Mouse (Mus musculus) telencephalon, adult 2 months (tissue): ENCODE data around the gene Myt1l.

Source experiments
- DNase-seq: peaks from one replicate; pipeline ENCODE4 v3.0.0-alpha.2; 2011; ENCODE audit warnings: low read depth, low spot score

Myt1l gene

DNA sequence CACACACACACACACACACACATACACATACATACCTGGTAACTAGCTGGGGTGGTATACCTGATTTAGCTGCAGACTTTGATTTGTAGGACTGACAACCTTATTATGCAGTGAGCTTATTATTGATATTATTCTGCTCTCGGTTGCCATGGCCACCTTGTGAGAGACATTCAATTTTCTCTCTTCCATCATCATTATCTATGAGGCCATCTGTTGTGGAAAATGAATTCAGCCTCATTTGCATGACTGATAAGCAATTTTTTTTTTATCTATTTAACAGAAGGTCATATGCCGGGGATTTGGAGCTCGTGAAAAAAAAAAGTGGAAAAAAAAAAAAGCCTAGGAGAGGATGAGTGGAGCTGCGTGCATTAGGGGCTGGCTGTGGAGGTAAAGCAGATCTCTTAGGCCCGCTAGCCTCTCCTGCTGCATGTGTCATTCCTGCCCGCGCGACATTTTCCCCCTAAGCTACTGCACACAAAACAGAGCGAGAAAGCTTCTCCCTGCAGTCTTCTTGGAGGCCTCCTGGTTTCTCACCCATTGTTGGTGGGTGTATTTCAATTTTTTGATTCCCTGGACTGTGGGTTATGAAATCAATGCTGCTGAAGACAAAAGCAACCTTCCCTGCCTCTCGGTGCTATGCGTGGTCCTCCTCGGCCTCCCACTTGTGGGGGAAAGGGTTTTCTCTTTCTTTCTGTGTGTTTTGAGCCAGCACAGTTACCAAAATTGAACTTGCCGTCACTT lies at the start of gene Myt1l:
TSS of gene Myt1l (plus strand) at position 354 of the 741 bp plus-strand sequence.
- no peak for DNase-seq

DNA sequence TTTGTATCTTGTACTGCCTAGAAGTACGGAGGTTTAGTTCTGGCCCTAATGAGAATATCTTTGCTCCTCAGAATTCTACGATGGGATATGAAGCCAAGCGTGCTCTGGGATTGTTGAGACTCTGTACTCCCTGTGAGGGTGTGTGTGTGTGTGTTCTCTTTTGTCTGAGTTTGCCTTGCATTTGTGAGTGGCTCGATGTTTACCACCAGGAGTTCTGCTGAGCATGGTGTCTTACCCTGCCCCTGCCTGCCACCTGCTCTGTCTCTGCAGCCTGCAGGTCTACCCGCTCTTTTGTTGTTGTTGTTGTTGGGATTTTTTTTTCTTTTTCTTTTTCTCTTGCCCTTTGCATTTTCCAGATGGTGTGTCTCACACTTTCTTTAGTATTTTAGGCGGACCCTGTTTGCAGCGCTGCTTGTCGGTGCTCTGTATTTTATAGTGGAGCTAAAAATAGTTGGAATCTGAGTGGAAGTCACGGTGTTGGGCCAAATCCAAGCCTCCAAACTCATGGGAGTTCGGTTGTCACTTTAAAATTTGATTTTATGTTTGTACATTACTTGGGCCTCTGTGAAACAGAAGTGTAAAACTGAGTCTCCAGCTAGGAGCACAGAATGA lies 41.7 kb upstream of the Myt1l start:
- peak; percentile 34 for DNase-seq

DNA sequence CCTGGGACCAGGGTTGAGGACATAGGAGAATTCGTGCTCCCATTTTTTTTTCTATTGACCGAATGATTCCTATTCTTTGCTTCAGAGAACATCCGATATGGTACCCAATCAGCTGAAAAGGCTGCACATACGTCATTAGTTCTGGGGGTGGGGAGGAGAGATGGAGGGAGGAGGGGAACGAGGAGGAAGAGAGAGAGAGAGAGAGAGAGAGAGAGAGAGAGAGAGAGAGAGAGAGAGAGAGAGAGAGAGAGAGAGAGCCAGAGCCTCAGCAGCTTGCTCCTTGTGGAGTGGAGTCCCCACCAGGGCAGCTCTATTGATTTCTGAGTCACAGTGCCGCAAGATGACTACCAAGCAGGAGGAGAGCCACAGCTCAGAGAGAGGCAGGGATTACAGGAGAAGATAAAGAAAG lies 1.9 kb upstream of the Myt1l start:
- DNase-seq: no peak

DNA sequence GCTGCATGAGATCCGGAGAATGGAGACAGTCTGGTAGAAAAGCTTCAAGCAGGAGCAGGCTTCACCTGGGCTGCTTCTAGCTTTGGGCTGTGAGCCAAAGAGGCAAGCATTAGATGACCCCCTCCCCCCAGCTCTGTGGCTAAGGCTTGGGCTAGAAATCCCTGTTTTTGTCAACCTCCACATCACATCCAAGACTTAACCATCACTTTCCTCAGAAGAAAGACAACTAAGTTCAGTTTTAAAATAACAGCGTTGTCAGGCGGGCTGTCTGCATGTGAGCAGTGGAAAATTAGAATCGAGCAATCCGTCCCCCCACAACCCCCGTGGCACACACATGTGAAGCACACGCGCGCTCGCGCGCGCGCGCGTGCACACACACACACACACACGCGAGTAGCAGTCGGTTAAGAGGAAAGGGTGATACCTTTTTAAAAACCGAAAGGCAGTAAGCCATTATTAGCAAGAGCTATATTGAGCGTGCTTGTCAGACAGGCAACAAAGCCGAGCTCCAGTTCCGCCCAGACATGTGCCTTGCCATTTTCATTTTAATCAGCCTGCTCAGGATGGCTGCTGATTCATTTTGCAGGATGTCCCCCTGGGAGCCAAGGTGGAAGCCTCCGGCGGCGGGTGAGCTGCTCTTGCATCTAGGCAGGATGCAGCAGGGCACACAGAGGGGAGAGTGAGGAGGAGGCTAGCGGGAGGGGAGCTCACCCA lies 979 bp upstream of the Myt1l start:
- peak; percentile 93 for DNase-seq

DNA sequence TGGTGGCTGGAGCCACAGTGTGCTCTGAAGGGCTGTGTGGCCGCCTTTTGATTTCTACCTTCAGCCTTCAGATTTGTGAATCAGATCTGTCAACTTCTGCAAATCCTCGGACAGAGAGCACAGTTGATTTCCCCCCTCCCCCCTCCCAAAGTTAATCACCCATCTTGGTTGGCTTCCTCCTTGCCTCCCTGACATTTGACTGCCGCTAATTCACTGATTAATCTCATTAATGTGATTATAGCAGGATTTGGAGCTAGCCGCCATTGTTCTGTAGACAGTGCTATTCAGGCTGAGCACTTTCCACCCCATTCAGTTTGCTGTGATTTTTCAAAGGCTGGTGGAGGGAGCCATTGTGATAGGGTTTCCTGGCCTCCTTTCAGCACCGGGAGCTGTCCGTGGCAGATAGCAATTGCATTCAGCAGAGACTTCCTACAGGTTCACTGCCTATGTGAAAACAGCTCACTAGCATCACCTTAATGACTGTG lies 2.1 kb downstream of the Myt1l start:
- DNase-seq: no peak

DNA sequence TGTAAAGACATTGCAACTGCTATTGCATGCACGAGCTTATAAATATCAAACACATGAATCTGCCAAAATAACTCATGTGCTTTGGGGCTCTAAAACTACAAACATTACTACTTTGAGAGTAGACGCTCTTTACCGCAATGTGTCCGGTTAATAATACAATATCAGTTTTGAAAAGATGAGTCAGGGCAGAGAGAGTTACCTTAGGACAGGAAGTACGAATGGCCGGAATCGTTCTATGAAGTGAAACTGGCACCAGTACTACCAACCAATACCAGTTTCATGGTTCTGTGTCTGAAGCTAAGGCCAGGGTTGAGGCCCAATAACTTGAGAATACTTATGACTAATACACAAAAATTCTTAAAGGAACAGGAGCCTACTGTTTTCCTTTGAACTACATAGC lies 2.6 kb downstream of the Myt1l start:
- no peak for DNase-seq

DNA sequence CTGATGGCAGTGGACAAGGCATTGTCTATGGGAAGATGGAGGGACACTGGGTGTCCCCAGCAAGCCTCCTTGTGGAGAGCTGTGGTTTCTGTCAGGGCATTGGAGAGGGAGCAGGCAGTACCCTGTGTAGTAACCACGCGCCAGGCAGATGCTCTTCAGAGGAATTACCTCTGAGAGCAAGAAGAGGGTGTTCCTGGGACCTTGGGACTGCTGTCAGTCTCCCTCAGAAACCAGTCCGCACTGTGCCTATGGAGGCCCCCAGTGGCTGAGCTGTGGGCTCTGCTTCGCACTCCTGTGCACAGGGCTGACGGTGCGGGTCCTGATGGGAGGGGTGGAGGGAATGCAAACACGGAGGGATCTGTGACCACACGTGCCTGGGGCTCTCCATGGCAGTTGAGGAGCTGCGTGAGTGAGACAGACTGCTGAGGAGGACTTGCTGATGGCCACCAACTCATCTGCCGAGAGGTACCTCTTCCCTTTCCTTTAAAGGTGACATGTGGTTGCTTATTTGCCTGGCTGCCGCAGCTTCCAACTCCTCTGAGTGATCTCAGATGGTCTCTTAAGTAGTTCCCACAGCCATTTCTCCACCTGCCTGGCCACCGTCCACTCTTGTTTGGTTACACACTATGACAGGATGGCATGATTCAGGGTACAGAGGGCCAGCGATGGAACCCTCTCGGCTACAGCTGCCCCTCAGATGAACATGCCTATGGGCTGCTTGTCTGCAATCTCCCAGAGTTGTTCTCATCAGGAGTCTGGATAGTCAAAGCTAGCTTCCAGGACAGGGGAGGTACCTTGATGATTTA lies 5.1 kb downstream of the Myt1l start:
- DNase-seq: no peak

DNA sequence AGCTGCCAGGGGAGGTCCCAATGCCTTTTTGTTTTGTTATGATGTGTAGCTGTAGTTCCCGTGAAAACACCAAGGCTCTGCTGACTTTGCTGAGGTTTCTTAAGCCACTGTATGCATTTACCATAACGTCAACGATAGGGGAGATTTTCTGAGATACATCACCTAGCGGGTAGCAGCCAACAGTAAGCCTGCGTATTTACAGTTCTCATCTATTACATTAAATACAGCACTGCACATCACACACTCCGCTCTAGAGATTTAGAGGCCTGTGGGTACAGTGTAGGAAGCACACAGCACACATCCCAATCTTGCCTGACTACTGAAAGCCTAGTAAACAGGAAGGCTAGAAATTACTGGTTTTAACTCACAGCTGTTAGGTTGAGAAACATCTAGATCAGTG lies 6.1 kb downstream of the Myt1l start:
- no peak for DNase-seq

DNA sequence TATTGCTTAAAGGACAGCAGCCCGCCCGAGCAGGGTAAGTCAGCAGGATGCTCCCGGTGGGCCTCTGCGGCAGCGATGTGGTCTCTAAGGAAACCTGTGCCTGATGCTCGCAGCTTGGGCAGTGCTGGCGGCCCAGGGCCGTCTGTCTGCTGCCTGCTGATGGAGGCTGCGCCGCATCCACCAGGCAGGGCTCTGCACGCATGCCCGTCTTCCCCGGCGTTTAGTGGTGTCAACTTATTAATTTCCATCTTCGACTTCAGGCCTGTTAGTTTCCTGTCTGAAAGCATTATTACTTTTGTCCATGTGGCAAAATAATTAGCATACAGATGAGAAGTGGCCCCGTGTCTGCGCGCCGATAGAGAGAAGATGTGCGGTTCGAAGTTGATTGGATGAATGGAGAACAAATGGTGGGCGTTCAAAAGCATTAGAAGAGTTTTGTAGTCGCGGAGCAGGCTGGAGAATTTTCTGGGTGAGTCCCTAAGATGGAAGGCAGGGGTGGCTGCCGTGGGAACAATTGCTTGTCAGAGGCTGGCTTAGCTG lies 6.6 kb downstream of the Myt1l start:
- DNase-seq: no peak

DNA sequence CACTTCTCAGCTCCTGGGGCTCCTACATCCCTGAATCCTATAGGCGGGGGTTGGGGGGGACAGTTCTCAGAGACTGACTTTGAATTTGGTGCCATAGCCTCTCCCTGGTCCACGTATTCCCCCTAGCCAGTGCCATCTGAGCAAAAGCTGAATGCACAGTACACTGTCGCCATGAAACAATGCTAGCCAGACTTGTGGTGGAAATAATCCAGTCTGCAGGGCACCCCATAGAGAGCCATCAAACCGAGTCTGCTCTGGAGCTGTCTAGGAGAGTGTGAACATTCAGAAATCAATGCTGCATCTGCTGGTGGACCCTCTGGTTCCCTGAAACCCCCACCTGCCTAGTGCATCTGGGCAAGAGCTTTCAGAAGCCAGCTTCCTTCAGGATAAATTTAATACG lies 9.7 kb downstream of the Myt1l start:
- DNase-seq: no peak

DNA sequence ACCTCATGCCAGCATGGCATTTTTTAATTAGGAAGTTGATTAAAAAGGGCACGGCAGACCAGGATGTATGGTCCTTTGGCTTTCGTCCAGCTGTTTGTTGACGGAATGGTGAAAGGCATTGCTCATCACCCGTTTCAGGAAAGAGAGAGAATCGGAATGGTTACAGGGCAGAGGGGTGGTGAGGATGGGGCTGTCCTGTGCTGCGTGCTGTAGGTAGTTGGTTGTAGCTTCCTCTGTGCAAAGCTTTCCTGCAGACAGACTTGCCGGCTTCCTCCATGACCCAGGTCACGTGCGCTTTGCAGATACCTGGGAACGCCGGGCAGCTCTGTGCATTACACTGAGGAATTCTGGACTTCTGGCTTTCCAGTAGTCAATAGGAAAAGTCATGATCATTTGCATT lies 10.3 kb downstream of the Myt1l start:
- no peak for DNase-seq

DNA sequence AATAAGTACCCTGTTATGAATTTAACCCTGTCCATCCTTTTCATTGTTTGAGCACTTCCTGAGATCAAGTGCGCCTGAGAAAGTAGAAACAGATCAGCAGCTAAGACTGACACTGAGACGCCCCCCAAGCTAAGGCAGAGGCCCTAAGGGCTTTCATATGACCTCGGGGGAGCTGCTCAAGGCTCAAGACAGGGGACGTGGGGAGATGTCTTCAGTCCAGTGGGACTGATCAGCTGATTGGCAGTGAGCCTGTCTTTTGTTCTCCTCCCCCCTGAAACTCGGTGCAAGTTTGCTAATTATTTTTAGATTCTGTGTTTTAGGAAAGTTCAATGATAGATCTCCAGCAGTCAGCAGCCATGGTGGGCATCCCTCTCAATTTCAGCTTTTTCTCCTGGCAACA lies 10.9 kb downstream of the Myt1l start:
- no peak for DNase-seq

DNA sequence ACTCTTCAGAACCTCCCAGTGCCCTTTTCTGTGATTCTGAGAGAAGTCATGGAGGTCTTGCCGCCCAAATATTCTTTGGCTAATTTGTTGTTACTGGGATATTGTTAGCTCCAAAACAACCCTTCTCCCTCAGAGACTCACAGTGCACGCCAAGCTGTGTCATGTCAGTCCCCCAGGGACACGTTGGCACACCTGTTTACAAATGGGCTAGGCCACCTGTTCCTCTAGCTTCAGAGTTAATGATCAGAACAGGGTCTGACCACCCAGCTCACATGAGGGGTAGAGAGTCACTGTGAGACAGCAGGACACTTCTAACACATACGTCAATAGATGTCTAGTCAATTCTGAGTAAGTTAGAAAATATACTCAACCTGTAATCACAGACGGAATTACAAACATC lies 12.6 kb downstream of the Myt1l start:
- no peak for DNase-seq

DNA sequence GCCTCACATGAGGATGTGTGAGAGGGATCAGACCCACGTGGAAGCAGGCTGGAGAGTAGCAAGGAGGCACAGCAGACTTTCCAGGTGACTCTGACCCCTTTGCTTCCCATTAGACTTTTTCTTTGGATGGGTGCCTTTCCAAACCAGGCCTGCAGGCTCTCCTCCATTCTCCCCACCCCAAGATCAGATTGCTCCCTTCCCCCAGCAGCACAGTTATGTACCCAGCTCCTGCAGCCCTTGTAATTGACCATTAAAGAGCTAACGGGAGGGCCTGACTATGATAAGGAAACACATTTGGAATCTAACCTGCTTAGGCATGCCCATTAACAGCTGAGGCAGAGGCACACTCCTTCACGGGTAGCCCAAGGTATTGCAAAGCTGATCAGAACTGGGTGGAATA lies 17.9 kb downstream of the Myt1l start:
- DNase-seq: no peak

DNA sequence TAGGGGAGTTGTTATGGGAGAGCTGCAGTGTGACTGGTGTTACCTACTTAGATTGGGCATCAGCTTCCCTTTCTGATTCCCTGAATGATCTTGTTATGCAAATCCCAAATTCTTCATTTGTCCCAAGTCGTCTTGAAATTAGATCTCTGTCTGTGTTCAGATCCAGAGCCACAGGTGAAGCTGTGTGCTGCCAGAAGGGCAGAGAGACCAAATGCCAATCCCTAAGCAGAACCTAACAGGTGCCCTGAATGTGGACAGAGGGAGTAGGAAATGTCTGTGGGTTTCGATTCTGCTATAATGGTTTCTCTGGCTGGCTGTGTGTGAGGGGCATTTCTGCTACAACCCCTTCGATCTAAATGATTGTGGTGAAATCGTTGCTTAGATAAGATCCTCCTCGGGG lies 18.9 kb downstream of the Myt1l start:
- DNase-seq: no peak

DNA sequence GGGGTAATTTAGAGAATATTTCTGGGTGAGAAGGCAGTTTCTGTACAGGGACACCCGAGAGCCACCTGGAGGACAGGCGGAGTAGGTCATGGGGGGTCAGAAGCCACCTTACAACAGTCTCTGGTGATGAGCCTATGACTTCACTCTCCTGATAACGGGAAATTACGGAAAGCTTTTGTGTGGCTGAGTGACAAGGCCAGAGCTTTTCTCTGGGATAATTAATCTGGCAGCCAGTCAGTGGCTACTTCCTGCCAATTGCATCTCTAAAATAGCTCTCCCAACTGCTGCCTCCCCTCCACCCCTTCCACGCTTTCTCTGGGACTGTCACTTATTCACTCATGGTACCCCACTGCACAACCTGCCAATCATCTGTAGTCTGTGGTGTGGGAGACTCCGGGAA lies 19.6 kb downstream of the Myt1l start:
- no peak for DNase-seq

DNA sequence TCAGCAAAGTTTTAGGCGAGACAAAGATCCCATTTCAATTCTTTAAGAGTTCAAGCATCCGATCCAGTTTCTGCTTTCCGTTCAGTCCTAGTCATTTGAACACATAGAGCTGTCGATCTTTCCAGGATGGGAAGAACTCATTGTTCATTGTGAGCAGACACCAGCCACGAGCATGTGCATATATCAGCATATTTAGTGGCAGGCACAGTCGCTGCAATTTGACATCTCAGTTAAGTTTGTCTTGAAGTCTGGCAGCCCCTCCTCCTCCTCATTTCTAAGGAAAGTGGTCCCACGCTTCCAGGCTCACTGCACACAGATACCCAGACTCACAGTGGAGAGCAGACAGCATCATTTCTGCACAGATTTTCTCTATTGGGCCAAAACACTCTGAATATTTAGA lies 25.0 kb downstream of the Myt1l start:
- DNase-seq: no peak

DNA sequence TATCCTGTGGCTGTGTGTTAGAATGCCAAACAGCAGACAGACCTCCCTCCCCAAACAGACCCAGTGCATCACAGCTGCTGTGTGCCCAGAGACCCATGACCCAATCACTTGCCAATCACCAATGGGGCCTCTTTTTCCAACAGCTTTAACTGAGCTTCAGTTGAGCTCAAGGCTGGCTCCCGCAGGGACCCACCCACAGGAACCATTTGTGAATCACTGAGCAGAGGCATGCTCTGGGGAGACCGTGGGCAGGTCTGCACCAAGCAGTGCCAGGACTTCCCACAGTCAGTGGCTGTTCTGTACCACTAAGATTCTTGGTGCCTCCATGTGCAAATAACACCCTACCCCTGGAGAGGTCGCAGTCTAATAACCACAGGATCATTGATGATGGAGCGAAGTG lies 27.5 kb downstream of the Myt1l start:
- DNase-seq: peak; percentile 85

DNA sequence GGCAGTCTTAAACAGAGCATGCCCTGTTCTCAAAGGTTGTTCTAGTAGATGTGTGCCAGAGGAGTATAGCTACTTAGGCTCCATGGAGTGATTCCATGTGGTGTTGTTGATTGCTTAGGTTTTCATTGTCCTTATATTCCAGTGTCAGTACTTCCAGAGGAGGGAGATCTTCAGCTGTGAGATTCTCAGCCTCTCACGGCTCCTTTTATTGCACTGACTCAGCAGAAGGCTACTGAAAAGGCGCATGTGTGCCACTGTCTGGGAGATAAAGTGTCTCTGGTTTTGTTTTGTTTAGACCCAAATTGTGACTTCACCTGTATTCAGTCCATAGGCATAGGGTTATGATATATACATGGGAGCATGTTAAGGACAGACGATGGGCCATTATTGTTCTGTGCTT lies 28.2 kb downstream of the Myt1l start:
- DNase-seq: no peak

DNA sequence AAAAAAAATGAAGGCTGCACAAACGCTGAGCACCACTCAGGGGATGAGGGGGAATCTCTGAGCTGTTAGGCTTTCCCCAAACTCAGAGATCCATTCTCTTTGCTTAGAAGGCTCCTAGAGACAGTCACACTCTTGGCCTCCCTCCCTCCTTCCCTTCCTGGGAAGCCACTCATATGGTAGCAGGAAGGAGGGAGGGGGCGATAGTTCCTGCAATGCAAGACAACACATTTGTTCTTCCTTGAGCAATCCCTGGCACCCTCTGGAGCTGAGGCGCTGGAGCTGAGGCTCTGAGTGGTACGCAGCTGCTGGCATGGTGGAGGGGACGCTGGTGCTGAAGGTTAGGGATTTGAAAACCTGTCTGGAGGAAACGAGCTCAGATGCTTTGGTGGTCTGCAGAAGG lies 28.7 kb downstream of the Myt1l start:
- peak; percentile 82 for DNase-seq

DNA sequence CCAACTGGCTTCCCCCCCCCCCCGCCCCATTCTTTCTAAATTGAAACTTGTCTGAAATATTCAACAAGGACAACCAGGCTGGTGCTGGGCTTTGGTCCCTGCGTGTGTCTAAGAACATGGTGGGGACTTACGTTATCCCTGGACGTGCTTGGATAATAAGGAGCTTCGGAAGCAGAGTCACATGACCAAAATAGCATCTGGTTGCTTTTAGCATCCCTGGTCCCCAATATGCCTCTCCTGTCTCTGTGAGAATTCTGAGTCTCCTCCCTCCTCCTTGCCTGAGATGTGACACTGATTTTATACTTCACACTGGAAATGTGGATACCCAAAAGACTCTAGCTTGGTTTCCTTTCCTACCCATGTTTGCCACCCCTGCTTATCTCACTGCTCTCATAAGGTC lies 31.6 kb downstream of the Myt1l start:
- no peak for DNase-seq

DNA sequence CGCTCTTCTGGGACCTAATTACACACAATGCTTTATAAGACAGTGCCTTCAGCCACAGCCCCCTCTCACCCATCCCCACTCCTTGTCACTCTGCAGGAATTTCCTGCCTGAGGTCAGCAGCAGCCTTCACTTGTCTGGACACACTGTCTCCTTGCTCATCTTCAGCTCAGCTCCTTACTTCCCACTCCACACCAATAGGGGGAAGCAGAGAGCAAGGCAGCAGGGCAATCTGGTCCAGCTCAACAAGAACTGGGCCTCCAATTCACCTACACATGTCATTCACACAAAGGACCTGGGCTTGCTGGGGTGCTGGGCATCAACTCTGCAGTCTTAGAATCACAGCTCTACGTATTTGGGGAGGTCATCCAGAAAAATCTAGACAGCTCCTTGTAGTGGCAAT lies 33.0 kb downstream of the Myt1l start:
- no peak for DNase-seq
